Mouse (Mus musculus) induced T-regulatory cell, adult 2 months (primary cell): ENCODE data around the gene Abhd16b.

ENCODE experiments used
- DNase-seq: peaks from one replicate; pipeline ENCODE4 v3.0.0-alpha.2; 2012; ENCODE audit warnings: low read depth

The Abhd16b gene

DNA sequence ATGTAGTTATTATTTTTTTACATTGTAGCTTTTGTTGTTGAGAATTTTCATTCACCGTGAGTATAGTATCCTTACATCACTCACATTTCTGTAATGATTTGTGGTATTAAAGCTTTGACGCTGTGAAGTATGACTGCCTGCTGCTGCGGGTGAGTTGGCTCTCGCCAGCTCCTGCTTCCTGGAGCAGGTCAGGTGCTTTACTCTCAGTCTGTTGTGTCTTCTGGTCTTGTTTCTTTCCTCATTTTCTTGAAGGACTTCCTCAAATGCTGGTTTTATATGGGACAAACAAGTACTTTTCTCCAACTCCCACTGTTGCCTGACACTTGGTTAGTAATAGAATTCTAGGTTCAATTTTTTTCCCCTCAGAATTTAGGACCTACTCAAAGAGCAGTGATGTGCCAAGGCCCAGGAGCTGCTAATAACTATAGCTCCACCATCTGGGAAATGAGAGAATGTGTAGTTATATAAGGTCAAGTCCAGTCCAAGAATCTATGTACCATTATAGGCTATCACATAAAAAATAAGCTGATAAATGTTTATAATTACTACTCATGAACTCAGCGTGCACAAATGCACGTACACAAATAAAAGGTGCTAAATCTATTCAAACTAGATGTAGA is 48.9 kb downstream of the Abhd16b start:
- no peak for DNase-seq
